Mouse (Mus musculus): Measurements from ENCODE around the gene Gm9049.
"Not testable (repeated sequence)": the region's sequence is repeated elsewhere in the genome, so short reads cannot be mapped to it uniquely, and the experiment has no call there.

Gene Gm9049

DNA sequence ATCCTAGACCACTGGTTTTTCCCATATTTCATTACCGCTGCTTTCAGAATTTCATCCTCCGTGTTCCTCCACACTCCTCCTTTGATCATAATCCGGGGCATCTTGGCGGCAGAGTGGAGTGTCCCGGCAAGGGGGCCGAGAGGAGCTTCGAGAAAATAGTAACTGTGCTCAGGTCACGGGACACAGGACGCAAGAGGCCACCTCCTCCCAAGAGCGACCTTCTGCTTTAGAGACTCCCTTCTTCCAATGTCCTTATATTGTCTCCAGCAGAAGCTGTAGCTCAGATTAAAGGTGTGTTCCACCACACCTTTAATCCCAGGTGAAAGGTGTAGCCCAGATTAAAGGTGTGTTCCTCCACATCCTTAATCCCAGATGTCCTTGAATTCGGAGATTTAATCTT lies at the start of gene Gm9049:
Gm9049 (minus strand) TSS at position 101 of the 400 bp plus-strand sequence.
- not testable (repeated sequence) for DNase-seq (ENCODE audit: extremely low spot score)

DNA sequence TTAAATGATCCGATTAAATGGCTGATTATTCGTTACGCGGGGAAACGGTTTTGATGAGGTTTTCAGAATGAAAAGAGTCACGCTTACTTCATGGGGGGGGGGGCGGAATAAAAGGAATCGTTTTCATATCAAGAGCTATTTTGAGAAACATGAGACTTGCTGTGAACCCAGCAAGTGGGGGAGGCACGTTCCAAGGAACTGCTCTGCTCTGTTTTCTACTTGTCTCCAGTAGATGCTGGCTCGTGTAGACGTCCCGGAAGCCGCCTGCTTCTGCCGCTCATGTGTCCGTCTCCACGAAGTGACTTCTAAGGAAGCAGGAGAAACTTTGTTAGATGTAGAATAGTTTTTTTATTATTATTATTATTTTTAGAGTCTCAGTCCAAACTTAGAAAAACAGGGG lies 46.0 kb upstream of the Gm9049 start:
- no peak for DNase-seq (ENCODE audit: extremely low spot score)

DNA sequence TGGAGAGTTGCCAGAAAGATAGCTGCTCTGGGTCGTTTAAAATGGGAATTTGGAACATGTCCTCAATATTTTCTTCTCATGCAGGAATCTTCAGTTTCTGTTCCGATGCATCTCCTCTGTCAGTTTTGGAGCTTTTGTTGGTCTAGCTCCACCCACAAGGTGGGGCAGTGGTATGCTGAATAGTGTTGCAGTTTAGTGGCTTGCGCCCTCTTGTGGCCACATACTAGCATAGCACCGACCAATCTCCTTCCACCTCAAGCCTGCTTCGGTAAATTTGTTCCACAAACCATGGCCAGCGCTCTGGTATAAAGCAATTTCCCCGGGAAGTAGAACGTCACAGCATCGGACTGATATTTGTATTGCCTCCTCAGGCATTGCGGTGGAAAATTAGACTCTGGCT lies 16.5 kb upstream of the Gm9049 start:
- peak; percentile 82 for DNase-seq (ENCODE audit: extremely low spot score)

DNA sequence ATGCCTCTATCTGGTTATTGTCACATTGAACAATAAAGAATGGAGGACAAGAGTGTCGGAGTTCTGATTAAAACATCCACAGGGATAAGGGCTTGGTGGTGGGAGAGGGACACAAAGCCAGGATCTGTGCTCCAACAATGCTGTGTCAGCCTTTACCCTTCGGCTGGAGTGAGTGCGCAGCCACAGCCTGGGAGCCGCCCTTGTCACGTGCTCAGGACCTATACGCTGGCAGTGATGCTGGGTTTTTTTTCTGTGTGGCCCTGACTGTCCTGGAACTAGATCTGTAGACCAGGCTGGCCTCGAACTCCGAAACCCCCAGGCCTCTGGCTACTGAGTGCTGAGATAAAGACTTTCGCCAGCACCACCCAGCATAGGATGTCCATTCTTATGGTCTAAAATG lies 15.6 kb upstream of the Gm9049 start:
- no peak for DNase-seq (ENCODE audit: extremely low spot score)

DNA sequence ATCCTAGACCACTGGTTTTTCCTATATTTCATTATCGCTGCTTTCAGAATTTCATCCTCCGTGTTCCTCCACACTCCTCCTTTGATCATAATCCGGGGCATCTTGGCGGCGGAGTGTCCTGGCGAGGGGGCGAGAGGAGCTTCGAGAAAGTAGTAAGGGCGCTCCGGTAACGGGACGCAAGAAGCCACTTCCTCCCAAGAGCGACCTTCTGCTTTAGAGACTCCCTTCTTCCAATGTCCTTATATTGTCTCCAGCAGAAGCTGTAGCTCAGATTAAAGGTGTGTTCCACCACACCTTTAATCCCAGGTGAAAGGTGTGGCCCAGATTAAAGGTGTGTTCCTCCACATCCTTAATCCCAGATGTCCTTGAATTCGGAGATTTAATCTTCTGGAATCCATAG lies 5.3 kb downstream of the Gm9049 start, which contains the start of gene Gm9048:
Gm9048 (minus strand) TSS at position 101 of the 400 bp plus-strand sequence.
- not testable (repeated sequence) for DNase-seq (ENCODE audit: extremely low spot score)

DNA sequence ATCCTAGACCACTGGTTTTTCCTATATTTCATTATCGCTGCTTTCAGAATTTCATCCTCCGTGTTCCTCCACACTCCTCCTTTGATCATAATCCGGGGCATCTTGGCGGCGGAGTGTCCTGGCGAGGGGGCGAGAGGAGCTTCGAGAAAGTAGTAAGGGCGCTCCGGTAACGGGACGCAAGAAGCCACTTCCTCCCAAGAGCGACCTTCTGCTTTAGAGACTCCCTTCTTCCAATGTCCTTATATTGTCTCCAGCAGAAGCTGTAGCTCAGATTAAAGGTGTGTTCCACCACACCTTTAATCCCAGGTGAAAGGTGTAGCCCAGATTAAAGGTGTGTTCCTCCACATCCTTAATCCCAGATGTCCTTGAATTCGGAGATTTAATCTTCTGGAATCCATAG lies 10.8 kb downstream of the Gm9049 start, which contains the start of gene Gm9046:
Gm9046 (minus strand) TSS at position 101 of the 400 bp plus-strand sequence.
- not testable (repeated sequence) for DNase-seq (ENCODE audit: extremely low spot score)

DNA sequence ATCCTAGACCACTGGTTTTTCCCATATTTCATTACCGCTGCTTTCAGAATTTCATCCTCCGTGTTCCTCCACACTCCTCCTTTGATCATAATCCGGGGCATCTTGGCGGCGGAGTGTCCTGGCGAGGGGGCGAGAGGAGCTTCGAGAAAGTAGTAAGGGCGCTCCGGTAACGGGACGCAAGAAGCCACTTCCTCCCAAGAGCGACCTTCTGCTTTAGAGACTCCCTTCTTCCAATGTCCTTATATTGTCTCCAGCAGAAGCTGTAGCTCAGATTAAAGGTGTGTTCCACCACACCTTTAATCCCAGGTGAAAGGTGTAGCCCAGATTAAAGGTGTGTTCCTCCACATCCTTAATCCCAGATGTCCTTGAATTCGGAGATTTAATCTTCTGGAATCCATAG lies 16.2 kb downstream of the Gm9049 start, which contains the start of gene Gm9045:
Gm9045 (minus strand) TSS at position 101 of the 400 bp plus-strand sequence.
- DNase-seq (ENCODE audit: extremely low spot score), result not testable (repeated sequence)

DNA sequence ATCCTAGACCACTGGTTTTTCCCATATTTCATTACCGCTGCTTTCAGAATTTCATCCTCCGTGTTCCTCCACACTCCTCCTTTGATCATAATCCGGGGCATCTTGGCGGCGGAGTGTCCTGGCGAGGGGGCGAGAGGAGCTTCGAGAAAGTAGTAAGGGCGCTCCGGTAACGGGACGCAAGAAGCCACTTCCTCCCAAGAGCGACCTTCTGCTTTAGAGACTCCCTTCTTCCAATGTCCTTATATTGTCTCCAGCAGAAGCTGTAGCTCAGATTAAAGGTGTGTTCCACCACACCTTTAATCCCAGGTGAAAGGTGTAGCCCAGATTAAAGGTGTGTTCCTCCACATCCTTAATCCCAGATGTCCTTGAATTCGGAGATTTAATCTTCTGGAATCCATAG lies 21.6 kb downstream of the Gm9049 start, which contains the start of gene Gm9044:
Gm9044 (minus strand) TSS at position 101 of the 400 bp plus-strand sequence.
- not testable (repeated sequence) for DNase-seq (ENCODE audit: extremely low spot score)

DNA sequence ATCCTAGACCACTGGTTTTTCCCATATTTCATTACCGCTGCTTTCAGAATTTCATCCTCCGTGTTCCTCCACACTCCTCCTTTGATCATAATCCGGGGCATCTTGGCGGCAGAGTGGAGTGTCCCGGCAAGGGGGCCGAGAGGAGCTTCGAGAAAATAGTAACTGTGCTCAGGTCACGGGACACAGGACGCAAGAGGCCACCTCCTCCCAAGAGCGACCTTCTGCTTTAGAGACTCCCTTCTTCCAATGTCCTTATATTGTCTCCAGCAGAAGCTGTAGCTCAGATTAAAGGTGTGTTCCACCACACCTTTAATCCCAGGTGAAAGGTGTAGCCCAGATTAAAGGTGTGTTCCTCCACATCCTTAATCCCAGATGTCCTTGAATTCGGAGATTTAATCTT lies 27.0 kb downstream of the Gm9049 start, which contains the start of gene Gm9040:
Gm9040 (minus strand) TSS at position 101 of the 400 bp plus-strand sequence.
- not testable (repeated sequence) for DNase-seq (ENCODE audit: extremely low spot score)

DNA sequence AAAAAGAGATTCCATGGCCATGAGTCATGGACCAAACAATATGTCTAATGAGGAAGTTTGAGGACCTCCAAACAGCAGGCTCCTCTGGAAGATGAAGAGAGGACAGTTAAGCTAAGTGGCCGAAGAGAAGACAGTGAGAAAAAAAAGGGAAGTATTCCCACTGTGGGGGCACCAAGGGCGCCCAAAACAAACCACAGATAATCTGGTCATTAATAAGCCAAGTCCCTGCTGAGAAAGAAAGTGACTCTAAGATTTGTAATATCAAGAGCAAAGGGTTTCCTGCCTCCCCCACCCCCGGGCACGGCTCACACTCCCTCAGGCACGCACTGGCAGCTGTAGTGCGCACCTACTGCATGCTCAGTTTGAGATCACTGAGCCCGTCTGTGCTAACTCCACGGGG lies 34.9 kb downstream of the Gm9049 start:
- DNase-seq (ENCODE audit: extremely low spot score), result no peak

DNA sequence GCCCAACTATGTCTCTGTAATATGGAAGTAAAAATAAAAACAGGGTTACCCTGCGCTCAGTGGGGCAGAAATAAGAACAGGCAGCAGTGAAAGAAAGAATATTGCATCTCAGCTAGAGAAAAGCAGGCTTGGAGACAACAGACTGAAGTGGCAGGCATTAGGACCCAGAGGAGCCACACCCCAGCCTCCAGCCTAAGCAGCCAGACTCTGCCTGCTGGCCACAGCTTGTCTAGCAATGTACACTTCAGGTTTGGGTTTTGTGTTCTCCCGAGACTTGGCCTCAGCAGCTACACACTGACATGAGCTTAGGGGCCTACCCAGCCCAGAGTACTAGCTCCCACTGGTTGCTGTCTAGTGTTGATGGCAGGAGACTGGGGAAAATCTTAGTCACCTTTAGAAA lies 51.8 kb downstream of the Gm9049 start:
- not testable (repeated sequence) for DNase-seq (ENCODE audit: extremely low spot score)
